Mouse (Mus musculus) intestine, embryonic 16.5 days (tissue): Measurements from ENCODE around the gene Surf2. TPM values are rescaled to one million over a fixed set of nuclear protein-coding genes. Genes with fewer than 3 reads are reported as not detected.

ENCODE experiments used
- polyA plus RNA-seq: library from polyadenylated mRNA; unstranded; fragments of >200 nt; fragmentation: Nextera tagmentation; extraction: Ambion mirVana; gene quantifications from 2 replicates; pipeline ENCODE4 v1.2.1, GENCODE M21; 2015

Surf2 gene
- polyA plus RNA-seq, 1 experiment from 2014 or later, result 45.9 TPM

Other genes with a start within 250 kb of the Surf2 start
- gene Lcn4, start 245.1 kb upstream of the Surf2 start, polyA plus RNA-seq, result not detected in 2 replicates
- gene Abo, start 51.4 kb upstream of the Surf2 start, polyA plus RNA-seq, result 0.21 TPM in 1 of 2 replicates, not detected in the other
- gene Surf6, start 13.5 kb upstream of the Surf2 start, polyA plus RNA-seq, result 21.0 and 23.3 TPM in 2 replicates
- 36.1 and 39.4 TPM in 2 replicates for gene Med22, start 5.7 kb upstream of the Surf2 start, polyA plus RNA-seq
- 575 and 620 TPM in 2 replicates for gene Rpl7a, start 5.6 kb upstream of the Surf2 start, polyA plus RNA-seq
- 76.1 and 83.5 TPM in 2 replicates for gene Surf1, start 163 bp downstream of the Surf2 start, polyA plus RNA-seq
- 269 and 299 TPM in 2 replicates for gene Surf4, start 17.6 kb downstream of the Surf2 start, polyA plus RNA-seq
- gene Stkld1, start 17.7 kb downstream of the Surf2 start, polyA plus RNA-seq, result 0.06 TPM in 1 of 2 replicates, not detected in the other
- gene Rexo4, start 48.0 kb downstream of the Surf2 start, polyA plus RNA-seq, result 46.8 and 47.7 TPM in 2 replicates
- 0.33 and 0.34 TPM in 2 replicates for gene Adamts13, start 57.0 kb downstream of the Surf2 start, polyA plus RNA-seq
- gene Cacfd1, start 93.6 kb downstream of the Surf2 start, polyA plus RNA-seq, result 52.9 and 54.3 TPM in 2 replicates
- gene Slc2a6, start 111.6 kb downstream of the Surf2 start, polyA plus RNA-seq, result 0.84 and 1.0 TPM in 2 replicates
- gene Mymk, start 155.8 kb downstream of the Surf2 start, polyA plus RNA-seq, result 0.12 and 0.22 TPM in 2 replicates
- gene Adamtsl2, start 163.0 kb downstream of the Surf2 start, polyA plus RNA-seq, result 1.7 and 2.1 TPM in 2 replicates
- 0.11 and 0.16 TPM in 2 replicates for gene Fam163b, start 226.1 kb downstream of the Surf2 start, polyA plus RNA-seq
- 1.0 and 1.4 TPM in 2 replicates for gene Dbh, start 248.9 kb downstream of the Surf2 start, polyA plus RNA-seq